Mouse (Mus musculus) kidney, adult 2 months (tissue): ENCODE measurements around the gene Ankrd35.

ENCODE experiments used
- CTCF ChIP-seq: fragments of 200-500 bp; conservative IDR thresholded peaks from 2 replicates; pipeline ENCODE4 v1.5.1; 2011; ENCODE audit warnings: low read depth, mild to moderate bottlenecking, control low read depth, low read length, moderate library complexity, mixed read lengths; ENCODE audit not compliant: insufficient read depth, insufficient read length
- POLR2A ChIP-seq: fragments of 200-500 bp; IDR thresholded peaks from one replicate; pipeline ENCODE4 v1.6.1; 2011; ENCODE audit warnings: low read depth, low read length, control low read depth

GRCm38 (mm10) chr3:96675690-96676089, 5.8 kb downstream of the Ankrd35 start:
- TF ChIP-seq CTCF: no peak
- TF ChIP-seq POLR2A: no peak
